Comparison of ENCODE assay signal across 1 mouse cellular context in genomic region chr2:180563296-180563695, GRCm38 (mm10).
A peak's percentile ranks its signal among the peaks of the same experiment; 100 is the strongest.
TF ChIP-seq lines count a peak whose summit lies in the region.

No protein-coding gene starts in this region.

TF ChIP-seq in CH12.LX, 34 proteins besides CTCF, POLR2A, EP300 and RAD21:
- no peak for TF ChIP-seq JUND (conservative IDR thresholded peaks at IDR 0.05; ENCODE audit: low read depth, low read length)
- no peak for TF ChIP-seq NELFE (IDR thresholded peaks at IDR 0.05; ENCODE audit: low read depth, low read length)
- 0 out of 2 replicates have a peak, but pooled peaks have one; percentile 3 for TF ChIP-seq MAX (IDR thresholded peaks at IDR 0.05; ENCODE audit: low read length)
- TF ChIP-seq RCOR1 (conservative IDR thresholded peaks at IDR 0.05; ENCODE audit: low read depth, low read length) = no peak
- TF ChIP-seq MAZ (IDR thresholded peaks at IDR 0.05; ENCODE audit: low read depth, low read length) = no peak
- no peak for TF ChIP-seq USF2 (conservative IDR thresholded peaks at IDR 0.05; ENCODE audit: low read depth, low read length)
- no peak for TF ChIP-seq ZNF384 (IDR thresholded peaks at IDR 0.05; ENCODE audit: low read depth, low read length)
- TF ChIP-seq ZKSCAN1 (IDR thresholded peaks at IDR 0.05; ENCODE audit: borderline replicate concordance, low read depth, low read length) = no peak
- TF ChIP-seq NRF1 (IDR thresholded peaks at IDR 0.05; ENCODE audit: low read depth, low read length) = no peak
- no peak for TF ChIP-seq MXI1 (IDR thresholded peaks at IDR 0.05; ENCODE audit: low read depth, low read length)
- TF ChIP-seq MEF2A (IDR thresholded peaks at IDR 0.05; ENCODE audit: borderline replicate concordance, low read depth, low read length) = no peak
- TF ChIP-seq SIN3A (IDR thresholded peaks at IDR 0.05; ENCODE audit: low read length) = no peak
- 0 out of 2 replicates have a peak, but pooled peaks have one; percentile 32 for TF ChIP-seq MYC (IDR thresholded peaks at IDR 0.05; ENCODE audit: low read depth, low read length)
- no peak for TF ChIP-seq ZMIZ1 (IDR thresholded peaks at IDR 0.05; ENCODE audit: low read depth, low read length)
- TF ChIP-seq POLR2AphosphoS2 (IDR thresholded peaks at IDR 0.05; ENCODE audit: low read depth, low read length) = no peak
- no peak for TF ChIP-seq HCFC1 (IDR thresholded peaks at IDR 0.05; ENCODE audit: low read depth, low read length)
- TF ChIP-seq MAFK (IDR thresholded peaks at IDR 0.05; ENCODE audit: insufficient replicate concordance, low read length) = no peak
- peak; percentile 59 for TF ChIP-seq BHLHE40 (IDR thresholded peaks at IDR 0.05; ENCODE audit: low read depth, low read length)
- TF ChIP-seq CHD1 (IDR thresholded peaks at IDR 0.05; ENCODE audit: low read depth, low read length) = no peak
- TF ChIP-seq ETS1 (conservative IDR thresholded peaks at IDR 0.05; ENCODE audit: low read depth, low read length) = peak; percentile 30; the same call in 1 of the 2 replicates
- no peak for TF ChIP-seq USF1 (IDR thresholded peaks at IDR 0.05; ENCODE audit: low read depth, low read length)
- no peak for TF ChIP-seq UBTF (IDR thresholded peaks at IDR 0.05; ENCODE audit: low read depth, low read length)
- TF ChIP-seq CHD2 (IDR thresholded peaks at IDR 0.05; ENCODE audit: low read length) = no peak
- TF ChIP-seq JUN (IDR thresholded peaks at IDR 0.05; ENCODE audit: insufficient read depth, low read depth, low read length) = no peak
- TF ChIP-seq KAT2A (IDR thresholded peaks at IDR 0.05; ENCODE audit: insufficient replicate concordance, low read length) = no peak
- no peak for TF ChIP-seq GABPA (IDR thresholded peaks at IDR 0.05; ENCODE audit: insufficient replicate concordance, low read depth, low read length)
- 0 out of 2 replicates have a peak, but pooled peaks have one; percentile 28 for TF ChIP-seq IRF4 (IDR thresholded peaks at IDR 0.05; ENCODE audit: low read depth, low read length)
- TF ChIP-seq SMC3 (IDR thresholded peaks at IDR 0.05; ENCODE audit: low read depth, low read length) = no peak
- TF ChIP-seq ELF1 (IDR thresholded peaks at IDR 0.05; ENCODE audit: low read depth, low read length) = peak; percentile 55; the same call in 1 of the 2 replicates
- no peak for TF ChIP-seq TBP (conservative IDR thresholded peaks at IDR 0.05; ENCODE audit: low read depth, low read length)
- TF ChIP-seq E2F4 (IDR thresholded peaks at IDR 0.05; ENCODE audit: insufficient replicate concordance, low read depth, low read length) = no peak
- TF ChIP-seq ZC3H11A (IDR thresholded peaks at IDR 0.05; ENCODE audit: low read depth, low read length) = no peak
- peak; percentile 38; the same call in 1 of the 2 replicates for TF ChIP-seq TCF12 (IDR thresholded peaks at IDR 0.05; ENCODE audit: low read depth, low read length)
- no peak for TF ChIP-seq PAX5 (IDR thresholded peaks at IDR 0.05; ENCODE audit: low read length)
